Mouse (Mus musculus) lung, adult 2 months (tissue): ENCODE data around the gene Tmem145.

Source experiments
- CTCF ChIP-seq: fragments of 200-500 bp; IDR thresholded peaks from 2 replicates; pipeline ENCODE4 v1.5.1; 2011; ENCODE audit warnings: mild to moderate bottlenecking, low read length, control low read depth; ENCODE audit not compliant: insufficient read depth
- POLR2A ChIP-seq: fragments of 200-500 bp; IDR thresholded peaks from 2 replicates; pipeline ENCODE4 v1.6.1; 2011; ENCODE audit warnings: low read depth, mild to moderate bottlenecking, control low read depth, low read length, borderline replicate concordance; ENCODE audit errors: extremely low read depth

DNA sequence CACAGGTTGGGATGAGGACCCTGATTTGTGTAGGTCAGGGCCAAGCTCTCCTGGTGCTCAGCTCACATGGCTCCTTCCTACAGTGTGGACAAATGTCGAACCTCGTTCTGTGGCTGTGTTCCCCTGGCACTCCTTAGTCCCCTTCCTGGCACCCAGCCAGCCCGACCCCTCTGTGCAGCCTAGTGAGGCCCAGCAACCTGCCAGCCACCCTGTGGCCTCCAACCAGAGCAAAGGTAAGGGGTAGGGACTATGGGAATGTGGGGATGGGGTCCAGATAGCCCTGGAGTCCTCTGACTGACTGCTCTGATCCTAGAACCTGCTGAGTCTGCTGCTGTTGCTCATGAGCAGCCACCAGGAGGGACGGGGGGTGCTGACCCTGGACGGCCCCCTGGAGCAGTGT lies 21.1 kb upstream of the Tmem145 start:
- TF ChIP-seq POLR2A, result no peak
- TF ChIP-seq CTCF, result no peak
